Mouse (Mus musculus): ENCODE measurements at regions not wholly inside any gene's neighbourhood (a gene's known extent, or its start where the extent isn't known, plus 50 kb on each side); places are given as distances from the start of the nearest gene placed in this dataset.

DNA sequence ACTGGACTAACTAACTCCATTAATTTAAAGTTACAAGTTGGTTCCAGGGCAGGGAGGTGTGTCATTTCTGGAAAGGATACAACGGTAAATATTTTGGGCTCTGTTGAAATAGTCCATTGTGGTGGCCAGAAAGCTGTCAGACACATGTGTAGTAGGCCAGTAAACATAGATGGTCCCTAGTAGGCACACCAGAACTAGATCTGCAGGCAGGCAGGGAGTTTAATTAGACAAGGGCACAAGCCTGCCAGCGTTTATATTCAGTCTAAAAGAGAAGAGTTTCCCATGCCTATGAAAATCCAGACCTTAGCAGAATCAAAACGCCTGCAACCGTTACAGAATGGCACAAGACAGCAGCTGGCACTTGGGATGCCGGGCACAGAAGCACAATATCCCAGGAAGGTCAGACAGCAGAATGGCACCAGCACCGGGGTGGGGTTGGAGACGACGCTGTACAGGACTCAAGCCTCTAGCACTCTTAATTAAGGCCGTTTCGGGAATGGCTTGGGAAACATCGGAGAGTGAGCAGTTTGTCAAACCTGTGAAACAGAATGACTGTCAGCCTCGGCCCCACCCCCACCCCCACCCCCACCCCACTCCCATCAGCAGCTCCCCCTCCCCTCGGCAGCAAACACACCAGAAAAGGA, 156.4 kb downstream of the Psat1 start:
- TF ChIP-seq GATA1 (IDR thresholded peaks at IDR 0.05; ENCODE audit: borderline replicate concordance, low read length): no peak
- TF ChIP-seq FLI1 (IDR thresholded peaks at IDR 0.05; ENCODE audit: low read length): no peak

Measured in megakaryocyte, embryonic 14.5 days (primary cell).